Mouse (Mus musculus): ENCODE data around the gene Cryzl1. TPM values are rescaled to one million over a fixed set of nuclear protein-coding genes. Genes with fewer than 3 reads are reported as not detected.

Gene Cryzl1
- polyA plus RNA-seq, 1 experiment, result 27.6 TPM

DNA sequence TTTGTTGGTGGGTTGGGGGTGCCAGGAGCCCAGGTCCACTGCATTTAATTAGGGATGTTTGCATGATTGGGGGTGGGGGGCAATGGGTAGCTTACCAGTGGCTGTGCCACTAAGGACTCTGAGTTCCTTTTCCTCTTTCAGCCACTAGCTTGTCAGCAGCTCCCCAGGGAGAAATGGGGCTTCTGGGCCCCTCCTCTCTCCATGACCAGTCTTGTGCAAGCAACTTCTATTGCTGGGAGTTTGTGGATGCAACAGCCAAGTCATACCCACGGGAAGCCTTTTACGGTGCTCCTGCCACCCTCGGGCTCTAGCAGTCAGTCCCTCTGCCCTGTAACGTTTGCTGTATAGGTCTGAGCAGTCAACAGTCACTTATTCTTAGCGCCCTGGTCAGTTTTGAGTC is 6.0 kb upstream of the Cryzl1 start:
- Histone ChIP-seq H3K27me3 (ENCODE audit: control insufficient read depth, insufficient read depth, insufficient read length) (no peaks in the 10 kb centered on the region), H3K4me2 (ENCODE audit: low read depth) (no peak overlapping the region), H3K36me3 (ENCODE audit: control insufficient read depth, insufficient read depth) (no peaks in the 10 kb centered on the region), H3K79me2 (ENCODE audit: control insufficient read depth, insufficient read depth) (peaks cover 96% of the 10 kb centered on the region), H3ac (ENCODE audit: control insufficient read depth, insufficient read length) (no peak overlapping the region), H3K4me3 (no peak overlapping the region)
- TF ChIP-seq TCF3 (IDR thresholded peaks at IDR 0.05; ENCODE audit: insufficient read length, low read depth) (no peak), REST (IDR thresholded peaks at IDR 0.05; ENCODE audit: insufficient read depth, insufficient read length) (no peak), POLR2AphosphoS2 (IDR thresholded peaks at IDR 0.05; ENCODE audit: insufficient read length, low read depth) (no peak), MYOG (IDR thresholded peaks at IDR 0.05; ENCODE audit: control insufficient read depth in 1 of 3, insufficient read depth in 1 of 3, insufficient read length in 2 of 3, low read depth in 2 of 3) (no peak), POLR2A (IDR thresholded peaks at IDR 0.05; ENCODE audit: insufficient read length, low read depth) (no peak), USF1 (IDR thresholded peaks at IDR 0.05; ENCODE audit: low read depth) (no peak), SRF (IDR thresholded peaks at IDR 0.05; ENCODE audit: control insufficient read depth, insufficient read length, low read depth) (no peak), CEBPB (IDR thresholded peaks at IDR 0.05; ENCODE audit: insufficient read depth, poor library complexity, severe bottlenecking) (no peak), E2F4 (IDR thresholded peaks at IDR 0.05; ENCODE audit: insufficient read depth) (no peak), TCF12 (IDR thresholded peaks at IDR 0.05; ENCODE audit: insufficient read depth, poor library complexity, severe bottlenecking) (no peak)

DNA sequence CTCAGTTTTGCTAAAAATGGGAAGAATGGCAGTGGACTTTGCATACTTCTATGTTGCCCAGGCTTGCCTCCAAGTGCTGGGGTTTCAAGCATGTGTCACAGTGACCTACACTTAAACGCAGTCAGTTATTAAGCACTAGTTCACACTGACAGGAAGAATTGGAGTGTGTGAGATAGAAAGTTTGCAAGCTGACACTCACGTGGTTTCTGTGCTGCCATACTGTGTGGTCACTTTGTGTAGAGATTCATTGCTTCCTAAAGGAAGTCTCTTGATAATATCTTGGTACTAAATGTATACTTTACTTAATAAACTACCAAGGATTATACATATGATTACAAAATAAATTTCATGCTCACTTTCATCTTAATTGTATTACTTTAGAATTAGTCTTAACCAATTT is 4.0 kb upstream of the Cryzl1 start:
- Histone ChIP-seq H3K36me3 (ENCODE audit: control insufficient read depth, insufficient read depth) (no peaks in the 10 kb centered on the region), H3ac (ENCODE audit: control insufficient read depth, insufficient read length) (no peak overlapping the region), H3K27me3 (ENCODE audit: control insufficient read depth, insufficient read depth, insufficient read length) (no peaks in the 10 kb centered on the region), H3K79me2 (ENCODE audit: control insufficient read depth, insufficient read depth) (peaks cover 78% of the 10 kb centered on the region), H3K4me3 (no peak overlapping the region), H3K4me2 (ENCODE audit: low read depth) (no peak overlapping the region)
- TF ChIP-seq TCF12 (IDR thresholded peaks at IDR 0.05; ENCODE audit: insufficient read depth, poor library complexity, severe bottlenecking) (no peak), CEBPB (IDR thresholded peaks at IDR 0.05; ENCODE audit: insufficient read depth, poor library complexity, severe bottlenecking) (no peak), USF1 (IDR thresholded peaks at IDR 0.05; ENCODE audit: low read depth) (no peak), MYOD1 (IDR thresholded peaks at IDR 0.05; ENCODE audit: control insufficient read depth in 1 of 3, insufficient read length in 2 of 3, low read depth in 2 of 3) (no peak), REST (IDR thresholded peaks at IDR 0.05; ENCODE audit: insufficient read depth, insufficient read length) (no peak), MYOG (IDR thresholded peaks at IDR 0.05; ENCODE audit: control insufficient read depth in 1 of 3, insufficient read depth in 1 of 3, insufficient read length in 2 of 3, low read depth in 2 of 3) (no peak), TCF3 (IDR thresholded peaks at IDR 0.05; ENCODE audit: insufficient read length, low read depth) (no peak), SRF (IDR thresholded peaks at IDR 0.05; ENCODE audit: control insufficient read depth, insufficient read length, low read depth) (no peak), MAX (IDR thresholded peaks at IDR 0.05; ENCODE audit: low read depth) (no peak), E2F4 (IDR thresholded peaks at IDR 0.05; ENCODE audit: insufficient read depth) (no peak), POLR2A (IDR thresholded peaks at IDR 0.05; ENCODE audit: insufficient read length, low read depth) (no peak), POLR2AphosphoS2 (IDR thresholded peaks at IDR 0.05; ENCODE audit: insufficient read length, low read depth) (no peak)

DNA sequence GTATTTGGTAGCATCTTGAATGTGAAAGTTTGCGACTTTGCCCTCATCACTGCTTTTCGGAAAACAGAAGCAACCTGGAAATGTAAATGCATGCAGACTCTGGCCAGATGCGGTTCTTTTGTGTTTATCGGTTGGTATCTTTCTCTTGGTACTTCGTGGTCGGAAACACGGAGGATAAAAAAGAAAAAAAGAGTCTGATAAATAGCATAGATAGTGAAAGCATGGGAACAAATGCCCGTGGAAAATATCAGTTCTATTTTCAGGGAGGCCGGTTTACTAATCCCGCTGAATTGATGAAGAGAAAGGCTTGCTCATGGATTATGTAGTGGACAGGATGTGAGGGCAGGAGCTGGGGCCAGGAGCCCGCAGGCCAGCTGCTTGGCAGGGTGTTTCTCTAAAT is 1.7 kb upstream of the Cryzl1 start:
- TF ChIP-seq POLR2A (IDR thresholded peaks at IDR 0.05; ENCODE audit: insufficient read length, low read depth) (no peak), SRF (IDR thresholded peaks at IDR 0.05; ENCODE audit: control insufficient read depth, insufficient read length, low read depth) (no peak), E2F4 (IDR thresholded peaks at IDR 0.05; ENCODE audit: insufficient read depth) (no peak), CEBPB (IDR thresholded peaks at IDR 0.05; ENCODE audit: insufficient read depth, poor library complexity, severe bottlenecking) (no peak), USF1 (IDR thresholded peaks at IDR 0.05; ENCODE audit: low read depth) (no peak), TCF3 (IDR thresholded peaks at IDR 0.05; ENCODE audit: insufficient read length, low read depth) (no peak), TCF12 (IDR thresholded peaks at IDR 0.05; ENCODE audit: insufficient read depth, poor library complexity, severe bottlenecking) (no peak), REST (IDR thresholded peaks at IDR 0.05; ENCODE audit: insufficient read depth, insufficient read length) (no peak), MYOG (IDR thresholded peaks at IDR 0.05; ENCODE audit: control insufficient read depth in 1 of 3, insufficient read depth in 1 of 3, insufficient read length in 2 of 3, low read depth in 2 of 3) (no peak), MYOD1 (IDR thresholded peaks at IDR 0.05; ENCODE audit: control insufficient read depth in 1 of 3, insufficient read length in 2 of 3, low read depth in 2 of 3) (no peak), MAX (IDR thresholded peaks at IDR 0.05; ENCODE audit: low read depth) (no peak), POLR2AphosphoS2 (IDR thresholded peaks at IDR 0.05; ENCODE audit: insufficient read length, low read depth) (no peak)
- Histone ChIP-seq H3K36me3 (ENCODE audit: control insufficient read depth, insufficient read depth) (no peaks in the 10 kb centered on the region), H3K4me2 (ENCODE audit: low read depth) (peak overlapping the region; percentile 72), H3K79me2 (ENCODE audit: control insufficient read depth, insufficient read depth) (peaks cover 76% of the 10 kb centered on the region), H3ac (ENCODE audit: control insufficient read depth, insufficient read length) (peak overlapping the region; percentile 92), H3K27me3 (ENCODE audit: control insufficient read depth, insufficient read depth, insufficient read length) (no peaks in the 10 kb centered on the region), H3K4me3 (peak overlapping the region; percentile 74)

DNA sequence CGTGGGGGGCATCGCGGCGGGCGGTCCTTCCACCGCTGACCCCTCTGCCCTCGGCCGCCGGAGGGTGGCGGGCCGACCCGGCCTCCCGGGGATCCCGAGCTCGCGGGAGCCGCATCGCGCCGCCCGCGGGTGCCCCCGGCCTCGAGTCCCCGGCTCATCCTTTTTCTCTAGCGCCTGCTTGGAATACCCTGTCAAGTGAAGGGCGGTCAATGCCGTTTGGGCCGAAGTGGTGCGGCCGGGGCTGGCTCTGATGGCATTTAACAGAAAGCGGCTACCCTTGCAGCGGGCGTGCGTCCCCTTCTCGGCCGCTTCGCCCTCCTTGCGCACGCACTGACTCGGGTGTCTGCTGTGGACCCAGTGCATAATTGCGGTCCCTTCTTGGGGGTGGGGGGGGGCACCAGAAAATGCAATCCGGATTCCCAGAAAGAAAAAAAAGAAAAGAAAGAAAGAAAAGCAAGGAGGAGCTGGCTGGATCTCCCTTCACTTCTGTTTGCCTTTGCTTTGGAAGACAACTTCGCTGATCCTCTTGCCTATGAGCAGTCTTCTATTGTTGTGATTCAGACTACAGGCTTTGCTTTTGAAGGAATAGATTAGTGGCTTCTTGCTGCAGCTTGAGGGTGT is 1.2 kb upstream of the Cryzl1 start:
- Histone ChIP-seq H3ac (ENCODE audit: control insufficient read depth, insufficient read length) (peak overlapping the region; percentile 92), H3K4me2 (ENCODE audit: low read depth) (peak overlapping the region; percentile 72), H3K4me3 (peak overlapping the region; percentile 74), H3K36me3 (ENCODE audit: control insufficient read depth, insufficient read depth) (no peaks in the 10 kb centered on the region), H3K79me2 (ENCODE audit: control insufficient read depth, insufficient read depth) (peaks cover 75% of the 10 kb centered on the region), H3K27me3 (ENCODE audit: control insufficient read depth, insufficient read depth, insufficient read length) (no peaks in the 10 kb centered on the region)
- no peak for TF ChIP-seq TCF3 (IDR thresholded peaks at IDR 0.05; ENCODE audit: insufficient read length, low read depth)

DNA sequence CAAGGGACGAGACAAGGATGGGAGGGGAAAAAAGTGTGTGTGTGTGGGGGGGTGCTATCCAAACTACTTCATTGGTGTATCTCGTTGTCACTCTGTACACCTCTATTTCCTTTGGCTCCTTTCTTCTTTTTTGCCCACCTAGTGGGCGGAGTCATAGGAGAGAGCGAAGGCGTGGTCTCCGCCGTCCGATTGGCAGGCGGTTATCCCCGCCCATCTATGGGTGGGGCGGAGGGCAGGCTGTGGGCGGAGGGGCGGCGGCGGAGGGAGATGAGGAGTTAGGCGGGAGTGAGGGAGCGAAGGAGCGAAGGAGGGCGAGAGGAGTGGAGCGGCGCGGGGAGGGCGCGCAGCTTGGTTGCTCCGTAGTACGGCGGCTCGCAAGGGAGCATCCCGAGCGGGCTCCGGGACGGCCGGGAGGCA is 299 bp upstream of the Cryzl1 start, which contains the start of gene Itsn1:
Itsn1 (plus strand) TSS at position 216 of the 417 bp plus-strand sequence.
- peak within 1 kb of the TSS; percentile 82 for H3K4me2 ChIP-seq (ENCODE audit: low read depth)
- peak within 1 kb of the TSS; percentile 74 for H3K4me3 ChIP-seq
- H3ac ChIP-seq (ENCODE audit: control insufficient read depth, insufficient read length), result peak within 1 kb of the TSS; percentile 92
- H3K36me3 ChIP-seq (ENCODE audit: control insufficient read depth, insufficient read depth), result no peaks in the 10 kb centered on the region
- H3K79me2 ChIP-seq (ENCODE audit: control insufficient read depth, insufficient read depth), result peaks cover 67% of the 10 kb centered on the region
- TF ChIP-seq MYOG (IDR thresholded peaks at IDR 0.05; ENCODE audit: control insufficient read depth in 1 of 3, insufficient read depth in 1 of 3, insufficient read length in 2 of 3, low read depth in 2 of 3) (peak in 1 of 3 experiments; percentile 3), POLR2A (IDR thresholded peaks at IDR 0.05; ENCODE audit: insufficient read length, low read depth) (peak; percentile 99), TCF12 (IDR thresholded peaks at IDR 0.05; ENCODE audit: insufficient read depth, poor library complexity, severe bottlenecking) (no peak), MAX (IDR thresholded peaks at IDR 0.05; ENCODE audit: low read depth) (no peak), MYOD1 (IDR thresholded peaks at IDR 0.05; ENCODE audit: control insufficient read depth in 1 of 3, insufficient read length in 2 of 3, low read depth in 2 of 3) (peak in 1 of 3 experiments; percentile 9), CEBPB (IDR thresholded peaks at IDR 0.05; ENCODE audit: insufficient read depth, poor library complexity, severe bottlenecking) (no peak), SRF (IDR thresholded peaks at IDR 0.05; ENCODE audit: control insufficient read depth, insufficient read length, low read depth) (no peak), E2F4 (IDR thresholded peaks at IDR 0.05; ENCODE audit: insufficient read depth) (no peak), USF1 (IDR thresholded peaks at IDR 0.05; ENCODE audit: low read depth) (no peak), REST (IDR thresholded peaks at IDR 0.05; ENCODE audit: insufficient read depth, insufficient read length) (no peak), TCF3 (IDR thresholded peaks at IDR 0.05; ENCODE audit: insufficient read length, low read depth) (no peak), POLR2AphosphoS2 (IDR thresholded peaks at IDR 0.05; ENCODE audit: insufficient read length, low read depth) (peak; percentile 94)
- no peaks in the 10 kb centered on the region for H3K27me3 ChIP-seq (ENCODE audit: control insufficient read depth, insufficient read depth, insufficient read length)
